Mouse (Mus musculus): ENCODE measurements around the gene Cep72. TPM values are rescaled to one million over a fixed set of nuclear protein-coding genes. Genes with fewer than 3 reads are reported as not detected.

Cep72 gene
- total and polyA plus RNA-seq, 3 experiments, result 7.3 to 15.1 (median 9.3) TPM

DNA sequence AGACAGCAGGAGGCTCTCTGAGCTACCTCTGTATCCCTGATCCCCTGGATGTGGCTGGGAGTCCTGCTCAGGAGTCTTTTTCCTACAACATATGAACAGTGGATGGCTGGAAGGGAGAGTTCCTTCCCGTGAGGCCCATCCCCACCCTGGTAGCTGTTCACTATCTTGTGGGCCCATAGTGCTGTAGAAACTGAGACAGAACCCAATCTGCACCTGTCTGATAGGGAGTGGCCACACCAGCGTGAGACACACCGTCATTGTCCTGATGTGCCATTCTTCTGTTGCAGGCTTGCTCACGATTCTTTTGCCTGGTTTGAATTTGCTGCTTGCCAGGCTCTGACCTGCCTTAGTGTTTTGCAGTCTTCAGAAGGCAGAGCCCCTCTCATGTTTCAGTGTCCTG lies 44.7 kb downstream of the Cep72 start:
- H3K27me3 ChIP-seq (replicated peaks), result peaks cover 25% of the 10 kb centered on the region
- H3K4me1 ChIP-seq (ENCODE audit: control insufficient read depth in 1 of 2, insufficient read depth in 2 of 2), result no peaks in the 10 kb centered on the region
- DNase-seq (ENCODE audit: extremely low read depth), result no peak
- no peak overlapping the region for H3K27ac ChIP-seq (ENCODE audit: insufficient read depth, low read depth)
- in situ Hi-C loops (cut with MboI; ENCODE audit: low pct_ligation_motif_present, low pct_unique_long_range_greater_than_20kb, low sequenced_read_pairs), result no loop called here
- H3K4me2 ChIP-seq (ENCODE audit: insufficient read depth, low read depth, poor library complexity, severe bottlenecking), result no peak overlapping the region
- dilution Hi-C loops (cut with MboI; ENCODE audit: extremely low pct_ligation_motif_present, extremely low pct_unique_long_range_greater_than_20kb, low sequenced_read_pairs), result no loop called here
- H3K4me3 ChIP-seq (replicated peaks in 1 of 3; ENCODE audit: low read depth in 2 of 3, low read length in 2 of 3, poor library complexity in 1 of 3), result no peak overlapping the region
- H3K36me3 ChIP-seq (replicated peaks in 1 of 2; ENCODE audit: control insufficient read depth in 1 of 2, insufficient read depth in 1 of 2, low read length in 1 of 2), result no peaks in the 10 kb centered on the region
- no peaks in the 10 kb centered on the region for H3K79me2 ChIP-seq (replicated peaks; ENCODE audit: control insufficient read depth, extremely low read depth, insufficient read depth, poor library complexity, severe bottlenecking)
- no peaks in the 10 kb centered on the region for H3K9me3 ChIP-seq (replicated peaks; ENCODE audit: low read length)
- no peak for TF ChIP-seq JUN (IDR thresholded peaks at IDR 0.05; ENCODE audit: insufficient read depth, low read depth, low read length)
- TF ChIP-seq E2F4 (IDR thresholded peaks at IDR 0.05; ENCODE audit: insufficient replicate concordance, low read depth, low read length), result no peak
- TF ChIP-seq UBTF (IDR thresholded peaks at IDR 0.05; ENCODE audit: low read depth, low read length), result no peak
- no peak for TF ChIP-seq NRF1 (IDR thresholded peaks at IDR 0.05; ENCODE audit: low read depth, low read length)
- TF ChIP-seq ETS1 (conservative IDR thresholded peaks at IDR 0.05; ENCODE audit: low read depth, low read length), result no peak
- no peak for TF ChIP-seq CTCF (conservative IDR thresholded peaks at IDR 0.05 in 1 of 2, IDR thresholded peaks at IDR 0.05 in 1 of 2; ENCODE audit: low read depth in 2 of 2, low read length in 2 of 2)
- no peak for TF ChIP-seq ZKSCAN1 (IDR thresholded peaks at IDR 0.05; ENCODE audit: borderline replicate concordance, low read depth, low read length)
- TF ChIP-seq USF2 (conservative IDR thresholded peaks at IDR 0.05; ENCODE audit: low read depth, low read length), result no peak
- no peak for TF ChIP-seq PAX5 (IDR thresholded peaks at IDR 0.05; ENCODE audit: low read length)
- no peak for TF ChIP-seq ZMIZ1 (IDR thresholded peaks at IDR 0.05; ENCODE audit: low read depth, low read length)
- no peak for TF ChIP-seq ZNF384 (IDR thresholded peaks at IDR 0.05; ENCODE audit: low read depth, low read length)
- TF ChIP-seq RAD21 (IDR thresholded peaks at IDR 0.05; ENCODE audit: low read depth, low read length), result no peak
- TF ChIP-seq TBP (conservative IDR thresholded peaks at IDR 0.05; ENCODE audit: low read depth, low read length), result no peak
- TF ChIP-seq ELF1 (IDR thresholded peaks at IDR 0.05; ENCODE audit: low read depth, low read length), result no peak
- no peak overlapping the region for H3K9ac ChIP-seq (ENCODE audit: insufficient read depth, low read depth)

DNA sequence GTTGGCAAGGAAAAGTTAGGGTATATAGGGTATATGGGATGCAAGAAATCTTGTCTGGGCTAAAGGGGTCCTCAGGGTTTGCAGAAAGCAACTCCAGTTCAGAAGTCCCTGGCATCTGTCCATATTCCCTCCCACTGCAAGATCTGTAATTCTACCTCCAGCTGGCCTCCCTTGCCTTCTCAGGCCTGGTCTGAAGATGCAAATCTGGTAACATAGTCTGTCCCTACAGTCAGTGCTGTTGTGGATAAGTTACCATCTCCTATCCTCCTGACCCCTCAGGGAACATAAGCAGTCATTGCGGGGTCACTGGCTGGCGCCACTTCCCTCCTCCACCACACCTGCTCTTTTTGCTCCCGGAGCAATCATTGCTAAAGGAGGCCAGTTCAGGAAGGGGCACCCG lies 46.2 kb downstream of the Cep72 start:
- Histone ChIP-seq H3K4me3 (replicated peaks in 1 of 3; ENCODE audit: low read depth in 2 of 3, low read length in 2 of 3, poor library complexity in 1 of 3) (no peak overlapping the region), H3K4me1 (ENCODE audit: control insufficient read depth in 1 of 2, insufficient read depth in 2 of 2) (peaks cover 0 to under 1% of the 10 kb centered on the region in 2 experiments; a peak in 2 of 4 replicates), H3K79me2 (replicated peaks; ENCODE audit: control insufficient read depth, extremely low read depth, insufficient read depth, poor library complexity, severe bottlenecking) (no peaks in the 10 kb centered on the region), H3K27me3 (replicated peaks) (peaks cover 39% of the 10 kb centered on the region), H3K4me2 (ENCODE audit: insufficient read depth, low read depth, poor library complexity, severe bottlenecking) (no peak overlapping the region), H3K36me3 (replicated peaks in 1 of 2; ENCODE audit: control insufficient read depth in 1 of 2, insufficient read depth in 1 of 2, low read length in 1 of 2) (no peaks in the 10 kb centered on the region), H3K9ac (ENCODE audit: insufficient read depth, low read depth) (no peak overlapping the region), H3K27ac (ENCODE audit: insufficient read depth, low read depth) (no peak overlapping the region), H3K9me3 (replicated peaks; ENCODE audit: low read length) (no peaks in the 10 kb centered on the region)
- in situ Hi-C loops (cut with MboI; ENCODE audit: low pct_ligation_motif_present, low pct_unique_long_range_greater_than_20kb, low sequenced_read_pairs), result no loop called here
- no peak for DNase-seq (ENCODE audit: extremely low read depth)
- no peak for TF ChIP-seq CTCF (conservative IDR thresholded peaks at IDR 0.05 in 1 of 2, IDR thresholded peaks at IDR 0.05 in 1 of 2; ENCODE audit: low read depth in 2 of 2, low read length in 2 of 2)
- no peak for TF ChIP-seq MEF2A (IDR thresholded peaks at IDR 0.05; ENCODE audit: borderline replicate concordance, low read depth, low read length)
- no peak for TF ChIP-seq E2F4 (IDR thresholded peaks at IDR 0.05; ENCODE audit: insufficient replicate concordance, low read depth, low read length)
- no peak for TF ChIP-seq EP300 (IDR thresholded peaks at IDR 0.05; ENCODE audit: low read length)
- no peak for TF ChIP-seq NRF1 (IDR thresholded peaks at IDR 0.05; ENCODE audit: low read depth, low read length)
- no peak for TF ChIP-seq USF2 (conservative IDR thresholded peaks at IDR 0.05; ENCODE audit: low read depth, low read length)
- no peak for TF ChIP-seq SIN3A (IDR thresholded peaks at IDR 0.05; ENCODE audit: low read length)
- no peak for TF ChIP-seq KAT2A (IDR thresholded peaks at IDR 0.05; ENCODE audit: insufficient replicate concordance, low read length)
- no peak for TF ChIP-seq HCFC1 (IDR thresholded peaks at IDR 0.05; ENCODE audit: low read depth, low read length)
- no peak for TF ChIP-seq CHD1 (IDR thresholded peaks at IDR 0.05; ENCODE audit: low read depth, low read length)
- TF ChIP-seq RCOR1 (conservative IDR thresholded peaks at IDR 0.05; ENCODE audit: low read depth, low read length), result no peak
- TF ChIP-seq MAZ (IDR thresholded peaks at IDR 0.05; ENCODE audit: low read depth, low read length), result no peak
- no peak for TF ChIP-seq ZKSCAN1 (IDR thresholded peaks at IDR 0.05; ENCODE audit: borderline replicate concordance, low read depth, low read length)
- TF ChIP-seq NELFE (IDR thresholded peaks at IDR 0.05; ENCODE audit: low read depth, low read length), result no peak
- dilution Hi-C loops (cut with MboI; ENCODE audit: extremely low pct_ligation_motif_present, extremely low pct_unique_long_range_greater_than_20kb, low sequenced_read_pairs), result no loop called here
